Mouse (Mus musculus): Measurements from ENCODE around the gene Ferd3l. TPM values are rescaled to one million over a fixed set of nuclear protein-coding genes. Genes with fewer than 3 reads are reported as not detected.
A peak's percentile ranks its signal among the peaks of the same experiment; 100 is the strongest.

Ferd3l gene
- not detected for total RNA-seq (2021)
- long read RNA-seq, experiment 1, result 0 reads
- long read RNA-seq, experiment 2, result 0 reads

- no peak for DNase-seq
Observed at GRCm38 (mm10) chr12:33928331-33929192, at the start of gene Ferd3l. Gene Ferd3l, plus strand, starts transcription at chr12:33928425.

- DNase-seq, result no peak
Observed at GRCm38 (mm10) chr12:33893956-33894355, 34.3 kb upstream of the Ferd3l start.

- DNase-seq, result no peak
Observed at GRCm38 (mm10) chr12:33894621-33895020, 33.6 kb upstream of the Ferd3l start.

- no peak for DNase-seq
Observed at GRCm38 (mm10) chr12:33926751-33927150, 1.5 kb upstream of the Ferd3l start.

- no peak for DNase-seq
Observed at GRCm38 (mm10) chr12:33927334-33928098, 709 bp upstream of the Ferd3l start.

- DNase-seq, result no peak
Observed at GRCm38 (mm10) chr12:33952843-33953242, 24.6 kb downstream of the Ferd3l start.

- no peak for DNase-seq
Observed at GRCm38 (mm10) chr12:33954931-33955565, 26.8 kb downstream of the Ferd3l start.

GRCm38 (mm10) chr12:33955606-33956295 is 27.5 kb downstream of the Ferd3l start:
- DNase-seq, result peak; percentile 23

GRCm38 (mm10) chr12:33956576-33957399 is 28.6 kb downstream of the Ferd3l start:
- DNase-seq, result no peak

GRCm38 (mm10) chr12:33957400-33958240 is 29.4 kb downstream of the Ferd3l start, which contains the start of gene Twist1:
Gene Twist1, plus strand, starts transcription at chr12:33957671.
- peak; percentile 67 for DNase-seq

GRCm38 (mm10) chr12:33958241-33959194 is 30.3 kb downstream of the Ferd3l start:
- peak; percentile 30 for DNase-seq

- DNase-seq, result no peak
Observed at GRCm38 (mm10) chr12:33959206-33959605, 31.0 kb downstream of the Ferd3l start.

- no peak for DNase-seq
Observed at GRCm38 (mm10) chr12:33959846-33960245, 31.6 kb downstream of the Ferd3l start.

GRCm38 (mm10) chr12:33961013-33961412 is 32.8 kb downstream of the Ferd3l start:
- no peak for DNase-seq

GRCm38 (mm10) chr12:33962118-33962772 is 34.0 kb downstream of the Ferd3l start:
- no peak for DNase-seq

- DNase-seq, result no peak
Observed at GRCm38 (mm10) chr12:33962773-33963130, 34.5 kb downstream of the Ferd3l start.

GRCm38 (mm10) chr12:33963671-33964369 is 35.6 kb downstream of the Ferd3l start:
- no peak for DNase-seq

- no peak for DNase-seq
Observed at GRCm38 (mm10) chr12:33964427-33964826, 36.2 kb downstream of the Ferd3l start.

Data from gastrocnemius, postnatal 10 days (tissue).